Mouse (Mus musculus) limb, embryonic 14.5 days (tissue): ENCODE results near the gene Mtcl1. TPM values are rescaled to one million over a fixed set of nuclear protein-coding genes. Genes with fewer than 3 reads are reported as not detected.

Source experiments
- ATAC-seq: fragments of 200-750 bp; cut with Nextera tagmentation; 2 replicates; pipeline ENCODE4 v1.8.0; 2017; ENCODE audit warnings: low read depth, moderate number of reproducible peaks, moderate TSS enrichment; ENCODE audit not compliant: low FRiP score
- DNase-seq: peaks from one replicate; pipeline ENCODE4 v3.0.0-alpha.2; 2015; ENCODE audit warnings: low spot score
- H3K27ac ChIP-seq: fragments of 300-500 bp; sonication (generic); replicated peaks from 2 replicates; pipeline ENCODE4 v1.5.1; 2014; ENCODE audit warnings: low read depth, mild to moderate bottlenecking, low read length, moderate library complexity, mixed read lengths
- H3K27me3 ChIP-seq: fragments of 300-500 bp; sonication (generic); 2 replicates; pipeline ENCODE4 v1.6.1; 2014; ENCODE audit warnings: low read length, mixed read lengths; ENCODE audit not compliant: control insufficient read depth, insufficient read depth
- H3K36me3 ChIP-seq: fragments of 300-500 bp; sonication (generic); 2 replicates; pipeline ENCODE4 v1.6.1; 2014; ENCODE audit warnings: mild to moderate bottlenecking, low read length, moderate library complexity, mixed read lengths; ENCODE audit not compliant: control insufficient read depth, insufficient read depth
- H3K4me1 ChIP-seq: fragments of 300-500 bp; sonication (generic); 2 replicates; pipeline ENCODE4 v1.6.1; 2014; ENCODE audit warnings: antibody characterized with exemption, low read length, mixed read lengths; ENCODE audit not compliant: control insufficient read depth, insufficient read depth
- H3K4me2 ChIP-seq: fragments of 300-500 bp; sonication (generic); replicated peaks from 2 replicates; pipeline ENCODE4 v1.6.1; 2014; ENCODE audit warnings: low read depth, mild to moderate bottlenecking, low read length, moderate library complexity; ENCODE audit not compliant: severe bottlenecking
- H3K4me3 ChIP-seq: fragments of 300-500 bp; sonication (generic); replicated peaks from 2 replicates; pipeline ENCODE4 v1.5.1; 2014; ENCODE audit warnings: low read length
- H3K9ac ChIP-seq: fragments of 300-500 bp; sonication (generic); 2 replicates; pipeline ENCODE4 v1.6.1; 2014; ENCODE audit warnings: mild to moderate bottlenecking, low read depth, low read length, moderate library complexity; ENCODE audit not compliant: severe bottlenecking
- H3K9me3 ChIP-seq: fragments of 300-500 bp; sonication (generic); 2 replicates; pipeline ENCODE4 v1.6.1; 2016; ENCODE audit warnings: low read length; ENCODE audit not compliant: control insufficient read depth
- POLR2A ChIP-seq: fragments of 200-500 bp; IDR thresholded peaks from 2 replicates; pipeline ENCODE4 v1.8.0; 2012; ENCODE audit warnings: inconsistent platforms, mild to moderate bottlenecking, moderate library complexity, borderline replicate concordance; ENCODE audit not compliant: insufficient read depth, insufficient read length; ENCODE audit errors: extremely low read depth
- WGBS: fragments of 180-500 bp; shearing (Covaris S2); extraction: QIAGEN DNeasy Blood & Tissue Kit; methylation state at CpG from one replicate; pipeline ENCODE4 v1.1.7; 2014; 5-methylcytosine and 5-hydroxymethylcytosine counted together
- polyA plus RNA-seq, 2 experiments: library from polyadenylated mRNA; depleted of rRNA in 1 of 2; stranded (reverse) in 1 of 2; unstranded in 1 of 2; fragments of >200 nt; fragmentation: Nextera tagmentation in 1 of 2; extraction: Ambion mirVana in 1 of 2; gene quantifications; 2 replicates each; pipeline versions ENCODE4 v1.2.1 to v1.2.3; 2012 to 2014

Mtcl1 gene
- polyA plus RNA-seq, 2 experiments, result 5.3 to 6.7 TPM

- TF ChIP-seq POLR2A, result no peak
- ATAC-seq (no peak), DNase-seq (peak; percentile 69)
- WGBS, result 14% methylated on average over 11 of the region's 11 CpGs
- no peak overlapping the region; the same call in 1 of the 2 replicates for H3K4me2 ChIP-seq
- H3K27me3 ChIP-seq, result 0 out of 2 replicates have a peak, but pooled peaks cover 1% of the 10 kb centered on the region
- H3K36me3 ChIP-seq, result no peaks in the 10 kb centered on the region
- no peak overlapping the region for H3K27ac ChIP-seq
- H3K4me1 ChIP-seq, result no peaks in the 10 kb centered on the region
- H3K9me3 ChIP-seq, result no peaks in the 10 kb centered on the region
- H3K4me3 ChIP-seq, result no peak overlapping the region
- H3K9ac ChIP-seq, result no peak overlapping the region
Observed at GRCm38 (mm10) chr17:66485742-66486141, 36.2 kb upstream of the Mtcl1 start.

- Histone ChIP-seq H3K9ac (no peak overlapping the region), H3K4me3 (no peak overlapping the region), H3K27ac (no peak overlapping the region), H3K9me3 (no peaks in the 10 kb centered on the region), H3K4me1 (no peaks in the 10 kb centered on the region; the same call in 1 of the 2 replicates), H3K4me2 (no peak overlapping the region), H3K27me3 (0 out of 2 replicates have a peak, but pooled peaks cover 5% of the 10 kb centered on the region), H3K36me3 (no peaks in the 10 kb centered on the region)
- ATAC-seq (no peak), DNase-seq (no peak)
- 49% methylated on average over 2 of the region's 2 CpGs for WGBS
- no peak for TF ChIP-seq POLR2A
Observed at GRCm38 (mm10) chr17:66484965-66485364, 35.4 kb upstream of the Mtcl1 start.

GRCm38 (mm10) chr17:66483651-66484454, 34.3 kb upstream of the Mtcl1 start:
- no peak overlapping the region for H3K27ac ChIP-seq
- H3K9ac ChIP-seq, result no peak overlapping the region
- no peaks in the 10 kb centered on the region for H3K9me3 ChIP-seq
- H3K36me3 ChIP-seq, result no peaks in the 10 kb centered on the region
- WGBS, result 65% methylated on average over 9 of the region's 9 CpGs
- no peak overlapping the region for H3K4me3 ChIP-seq
- H3K4me2 ChIP-seq, result no peak overlapping the region
- 0 out of 2 replicates have a peak, but pooled peaks cover 11% of the 10 kb centered on the region for H3K27me3 ChIP-seq
- no peaks in the 10 kb centered on the region; the same call in 1 of the 2 replicates for H3K4me1 ChIP-seq
- no peak for TF ChIP-seq POLR2A
- DNase-seq (no peak), ATAC-seq (no peak)

GRCm38 (mm10) chr17:66481295-66481694, 31.7 kb upstream of the Mtcl1 start:
- ATAC-seq, result no peak
- Histone ChIP-seq H3K4me2 (no peak overlapping the region), H3K4me1 (no peaks in the 10 kb centered on the region; the same call in 1 of the 2 replicates), H3K27ac (no peak overlapping the region), H3K9ac (no peak overlapping the region), H3K9me3 (no peaks in the 10 kb centered on the region), H3K4me3 (no peak overlapping the region), H3K36me3 (no peaks in the 10 kb centered on the region), H3K27me3 (0 out of 2 replicates have a peak, but pooled peaks cover 11% of the 10 kb centered on the region)
- WGBS, result 69% methylated on average over 4 of the region's 5 CpGs
- no peak for TF ChIP-seq POLR2A
- DNase-seq, result no peak

- ATAC-seq, result no peak
- no peak overlapping the region for H3K9ac ChIP-seq
Observed at GRCm38 (mm10) chr17:66480491-66481278, 31.1 kb upstream of the Mtcl1 start.

More at GRCm38 (mm10) chr17:66480491-66481278, 31.1 kb upstream of the Mtcl1 start:
- H3K4me3 ChIP-seq, result no peak overlapping the region
- no peaks in the 10 kb centered on the region for H3K9me3 ChIP-seq
- no peaks in the 10 kb centered on the region for H3K36me3 ChIP-seq
- DNase-seq, result no peak
- no peaks in the 10 kb centered on the region; the same call in 1 of the 2 replicates for H3K4me1 ChIP-seq
- no peak for TF ChIP-seq POLR2A
- 0 out of 2 replicates have a peak, but pooled peaks cover 11% of the 10 kb centered on the region for H3K27me3 ChIP-seq
- H3K4me2 ChIP-seq, result peak overlapping the region; percentile 18; the same call in 1 of the 2 replicates
- H3K27ac ChIP-seq, result no peak overlapping the region
- WGBS, result 27% methylated on average over 17 of the region's 17 CpGs
